Mouse (Mus musculus) spleen, adult 12 weeks (tissue): ENCODE measurements at regions not wholly inside any gene's neighbourhood (a gene's known extent, or its start where the extent isn't known, plus 50 kb on each side); places are given as distances from the start of the nearest gene placed in this dataset.

Experiments used
- DNase-seq: peaks from one replicate; pipeline ENCODE4 v3.0.0; 2022; ENCODE audit warnings: low spot score

- no peak for DNase-seq
Measured at GRCm38 (mm10) chr1:128781311-128781710, 189.2 kb upstream of the Cxcr4 start.

DNA sequence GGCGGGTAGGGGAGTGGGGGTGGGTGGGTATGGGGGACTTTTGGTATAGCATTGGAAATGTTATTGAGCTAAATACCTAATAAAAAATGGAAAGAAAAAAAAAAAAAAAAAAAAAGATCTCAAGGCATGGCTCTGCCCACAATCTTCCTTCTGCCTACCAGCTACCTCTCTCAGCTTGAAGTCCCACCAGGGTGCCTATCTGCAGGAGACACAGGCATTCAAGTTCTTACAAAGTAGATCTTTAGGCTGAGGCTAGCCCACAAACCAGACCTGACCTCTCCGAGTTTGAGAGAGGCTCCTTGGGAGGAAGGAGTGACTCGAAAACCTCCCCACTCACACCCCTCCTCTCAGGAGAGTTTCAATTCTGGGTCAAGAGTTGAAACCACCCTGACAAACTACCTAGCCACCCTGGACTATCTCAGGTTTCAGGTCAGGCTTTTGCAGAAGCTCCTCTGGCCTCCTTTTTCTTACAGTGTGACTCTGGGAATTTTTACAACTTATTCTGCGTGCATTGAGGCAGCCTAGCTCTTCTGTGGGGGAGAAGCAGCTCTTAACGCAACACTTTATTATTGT is 187.6 kb upstream of the Cxcr4 start:
- DNase-seq = no peak

DNA sequence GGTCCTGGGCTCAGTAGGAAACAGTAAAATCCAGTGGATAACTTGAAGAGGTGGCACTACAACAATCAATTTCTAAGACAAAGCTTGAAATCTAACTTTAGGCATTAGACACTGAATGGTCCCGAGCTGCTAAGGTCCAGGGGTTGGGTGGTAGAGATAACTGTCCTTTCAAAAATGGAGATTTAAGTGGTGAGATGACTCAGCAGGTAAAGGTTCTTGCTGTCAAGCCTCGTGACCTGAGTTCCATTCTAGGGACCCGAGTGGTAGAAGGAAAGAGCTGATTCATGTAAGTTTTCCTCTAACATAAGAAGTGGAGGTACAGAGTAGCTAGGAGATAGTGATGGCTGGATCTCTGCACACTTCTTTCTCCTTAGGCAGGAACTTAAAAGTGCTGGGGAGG is 180.3 kb upstream of the Cxcr4 start:
- DNase-seq = no peak

DNA sequence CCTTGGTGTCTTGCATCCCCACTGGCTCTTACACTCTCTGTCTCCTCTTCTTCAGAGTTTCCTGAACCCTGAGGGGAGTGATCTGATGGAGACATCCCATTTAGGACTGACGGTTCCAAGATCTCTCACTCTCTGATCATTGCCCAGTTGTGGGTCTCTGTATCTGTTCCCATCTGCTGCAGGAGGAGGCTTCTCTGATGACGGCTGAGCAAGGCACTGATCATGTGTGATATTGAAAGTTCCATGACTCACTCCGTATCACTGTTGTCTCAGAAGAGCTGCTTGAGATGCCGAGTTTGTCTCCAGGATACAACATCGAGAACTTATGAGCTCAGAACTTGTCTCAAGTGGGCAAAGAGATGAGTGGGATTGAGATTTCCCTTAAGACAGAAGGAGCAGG is 178.7 kb upstream of the Cxcr4 start:
- no peak for DNase-seq

DNA sequence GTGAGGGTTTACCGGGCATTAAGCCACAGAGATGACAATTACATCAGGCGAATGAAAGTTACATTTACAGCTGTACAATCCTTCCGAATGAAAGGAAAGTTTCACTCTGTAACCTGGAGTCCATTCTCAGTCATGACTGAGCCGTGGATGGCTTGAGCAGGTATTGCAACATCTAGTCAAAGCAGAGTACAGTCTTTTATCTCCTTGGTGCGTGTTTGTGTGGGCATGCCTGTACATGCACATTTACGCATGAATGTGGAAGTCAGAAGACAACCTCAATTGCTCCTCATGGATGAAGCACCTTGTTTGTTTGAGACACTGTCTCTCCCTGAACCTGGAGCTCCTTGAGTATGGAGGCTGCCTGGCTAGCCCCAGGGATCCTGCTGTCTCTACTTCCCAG is 175.9 kb upstream of the Cxcr4 start:
- no peak for DNase-seq

DNA sequence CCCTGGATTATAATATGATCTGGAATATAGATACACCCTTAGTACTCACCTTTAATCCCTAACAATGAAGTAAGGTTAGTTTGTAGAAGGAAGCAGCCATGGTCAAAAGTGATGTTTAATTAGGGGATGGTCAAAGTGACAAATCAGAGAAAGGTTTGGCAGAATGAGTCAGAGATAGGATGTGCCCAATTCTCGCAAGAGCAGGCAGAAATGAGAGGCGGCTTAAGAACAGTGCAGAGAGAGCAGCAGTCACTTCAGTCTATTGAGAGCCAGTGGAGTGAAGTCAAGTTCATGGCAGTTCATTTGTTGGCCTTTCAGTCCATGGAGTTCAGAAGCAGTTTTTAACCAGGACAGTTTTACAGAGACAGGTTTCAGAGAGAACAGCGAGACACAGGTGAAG is 175.3 kb upstream of the Cxcr4 start:
- DNase-seq = no peak

DNA sequence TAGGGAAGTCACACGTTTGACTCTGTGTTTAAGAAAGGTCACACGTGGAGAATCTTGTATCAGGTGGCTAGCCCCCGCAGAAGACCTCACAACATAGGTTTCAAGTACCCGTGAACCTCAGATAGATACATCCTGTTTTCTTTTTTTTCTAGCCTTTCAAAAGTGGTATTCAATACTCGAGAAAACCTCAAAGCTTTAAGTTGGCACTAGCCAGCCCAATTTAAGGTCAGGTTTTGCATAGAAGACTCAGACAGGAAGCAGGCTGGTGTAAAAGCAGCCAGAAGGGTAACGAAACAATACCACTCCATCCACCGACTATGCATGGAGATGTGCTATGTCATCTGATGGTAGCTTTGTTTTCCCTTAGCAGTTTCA is 174.8 kb upstream of the Cxcr4 start:
- peak; percentile 12 for DNase-seq

DNA sequence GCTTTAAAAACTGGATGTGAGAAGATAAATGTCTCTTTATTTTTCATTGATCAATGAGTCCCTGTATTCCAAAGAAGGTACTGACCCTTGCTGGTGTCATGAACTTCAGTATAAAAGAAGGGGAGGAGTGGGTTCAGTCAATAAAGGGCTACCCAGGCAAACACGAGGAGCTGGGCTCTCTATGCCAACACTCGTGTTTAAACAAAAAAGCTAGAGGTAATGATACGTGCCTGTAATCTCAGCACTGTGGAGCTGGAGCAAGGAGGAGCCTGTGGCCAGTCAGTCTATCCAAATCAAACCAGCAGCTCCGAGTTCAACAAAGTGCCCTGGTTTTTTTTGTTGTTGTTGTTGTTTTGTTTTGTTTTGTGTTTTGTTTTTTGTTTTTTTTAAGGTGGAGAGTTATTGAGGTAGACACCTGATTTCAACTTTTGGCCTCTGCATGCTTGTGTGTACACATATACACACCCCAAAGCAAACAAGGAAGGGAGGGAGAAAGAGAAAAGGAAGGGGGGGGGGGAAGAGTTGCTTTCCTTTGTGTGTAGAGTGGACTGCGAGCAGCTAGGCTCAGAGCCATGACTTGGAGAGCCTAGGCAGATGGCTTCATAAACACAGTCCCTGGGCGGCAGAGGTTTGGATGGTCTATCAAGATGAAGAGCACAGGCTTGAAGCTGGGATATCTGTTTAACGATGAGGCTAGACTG is 174.2 kb upstream of the Cxcr4 start:
- no peak for DNase-seq

DNA sequence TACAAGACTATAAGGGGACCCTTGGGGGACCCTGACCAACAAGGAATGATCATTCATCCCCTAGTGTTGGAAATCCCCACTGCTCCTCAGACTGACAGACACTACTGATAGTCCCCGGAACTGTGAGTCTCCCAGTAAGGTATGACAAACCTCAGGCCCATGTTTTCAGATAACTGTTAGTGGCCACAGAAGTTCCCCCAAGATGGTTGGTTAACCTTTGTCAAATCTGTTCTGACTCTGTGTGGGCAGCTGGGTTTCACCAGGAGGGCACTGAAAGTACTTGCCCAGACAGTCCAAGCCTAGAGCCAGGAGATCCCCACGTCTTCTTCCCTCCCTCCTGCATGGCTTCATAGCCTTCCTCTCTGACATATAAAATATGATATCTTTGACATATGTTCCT is 173.5 kb upstream of the Cxcr4 start:
- DNase-seq = no peak

- DNase-seq = no peak
Measured at GRCm38 (mm10) chr1:128765142-128765541, 173.0 kb upstream of the Cxcr4 start.

DNA sequence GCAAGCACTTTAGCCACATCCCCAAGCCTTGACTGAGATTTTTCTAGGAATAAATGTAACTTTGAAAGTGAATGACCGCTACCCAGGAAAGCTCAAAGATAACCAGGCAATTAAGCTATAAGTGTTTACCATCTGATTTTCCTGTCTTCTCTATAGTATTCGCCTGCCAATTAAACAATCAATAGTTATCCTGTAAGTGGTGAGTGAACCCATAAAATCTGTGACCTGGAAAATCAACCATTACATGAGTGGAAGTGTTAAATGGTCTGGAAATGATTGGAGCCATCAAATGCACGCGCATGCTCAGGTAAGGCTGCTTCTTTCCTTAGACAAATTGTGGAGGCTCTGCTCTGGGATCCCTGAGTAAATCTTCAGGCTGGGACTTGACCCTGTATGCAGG is 170.8 kb upstream of the Cxcr4 start:
- no peak for DNase-seq

DNA sequence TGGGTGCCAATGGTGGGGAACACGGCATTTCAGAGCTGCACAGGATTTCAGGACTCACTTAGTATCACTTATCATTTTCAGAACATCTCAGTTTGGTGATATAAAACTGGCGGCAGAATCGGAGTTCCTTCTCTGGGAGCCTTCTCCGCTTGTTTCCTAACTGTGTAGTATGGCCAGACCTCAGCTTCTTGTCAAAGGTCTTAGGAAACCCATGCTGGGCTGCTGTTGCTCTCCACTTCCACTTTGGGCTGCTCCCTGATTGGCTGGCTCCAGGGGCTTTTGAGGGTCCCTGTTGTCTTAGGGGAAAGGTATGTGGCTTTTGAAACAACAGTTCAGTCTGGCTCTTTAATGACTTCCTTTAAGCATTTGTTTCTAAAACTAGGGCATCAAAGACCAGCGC is 170.0 kb upstream of the Cxcr4 start:
- no peak for DNase-seq

GRCm38 (mm10) chr1:128758802-128759481 is 166.8 kb upstream of the Cxcr4 start:
- no peak for DNase-seq

DNA sequence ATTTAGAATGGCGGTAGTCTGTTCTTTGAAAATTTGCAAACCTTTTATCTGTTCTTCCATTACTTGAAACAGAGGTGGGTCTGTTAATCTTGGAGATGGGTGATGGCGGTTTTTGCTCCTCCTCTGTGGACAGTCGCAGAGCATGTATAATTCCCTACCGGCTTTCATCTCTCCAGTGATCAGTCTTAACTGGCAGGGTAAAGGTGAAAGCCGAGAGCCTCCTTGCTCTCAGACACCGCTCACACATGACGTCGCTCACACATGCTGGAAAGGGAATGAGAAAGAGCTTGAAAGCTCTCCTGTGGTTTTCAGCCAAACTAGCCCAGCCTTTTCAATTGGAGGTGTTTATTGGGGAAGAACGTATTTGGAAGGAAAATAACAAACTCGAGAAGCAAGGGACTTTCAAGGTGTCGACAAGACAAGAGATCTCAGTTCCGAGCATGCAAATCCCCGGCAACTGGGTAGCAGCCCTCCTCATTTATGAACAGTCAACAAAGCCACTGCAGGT is 166.3 kb upstream of the Cxcr4 start:
- DNase-seq = no peak

GRCm38 (mm10) chr1:128753427-128754012 is 161.4 kb upstream of the Cxcr4 start:
- no peak for DNase-seq

DNA sequence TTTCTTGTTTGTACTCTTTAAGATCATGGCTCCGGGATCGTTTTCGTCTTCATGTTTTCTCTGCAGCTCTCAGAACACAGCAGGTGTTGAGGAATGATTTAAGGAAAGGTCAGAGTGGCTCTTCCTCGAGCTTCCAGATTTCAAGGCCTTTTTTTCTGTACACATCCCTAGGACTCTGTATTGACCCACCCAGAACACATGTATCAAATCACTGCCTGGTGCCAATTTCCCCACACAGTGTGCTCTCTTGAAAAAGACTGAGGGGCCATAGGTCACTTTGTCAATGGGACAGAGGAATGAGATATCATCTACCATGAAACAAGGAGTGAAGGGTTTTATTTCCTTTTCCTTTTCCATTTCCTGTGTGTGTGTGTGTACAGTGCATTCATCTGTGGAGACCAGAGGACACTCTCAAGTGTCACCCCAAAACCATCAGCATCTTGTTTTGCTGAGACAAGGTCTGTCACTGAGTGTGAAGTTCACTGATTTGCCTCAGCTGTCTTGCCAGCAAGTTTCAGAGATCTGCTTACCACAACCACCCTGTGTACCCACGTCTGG is 157.4 kb upstream of the Cxcr4 start:
- DNase-seq = no peak

GRCm38 (mm10) chr1:128747196-128747790 is 155.2 kb upstream of the Cxcr4 start:
- no peak for DNase-seq

DNA sequence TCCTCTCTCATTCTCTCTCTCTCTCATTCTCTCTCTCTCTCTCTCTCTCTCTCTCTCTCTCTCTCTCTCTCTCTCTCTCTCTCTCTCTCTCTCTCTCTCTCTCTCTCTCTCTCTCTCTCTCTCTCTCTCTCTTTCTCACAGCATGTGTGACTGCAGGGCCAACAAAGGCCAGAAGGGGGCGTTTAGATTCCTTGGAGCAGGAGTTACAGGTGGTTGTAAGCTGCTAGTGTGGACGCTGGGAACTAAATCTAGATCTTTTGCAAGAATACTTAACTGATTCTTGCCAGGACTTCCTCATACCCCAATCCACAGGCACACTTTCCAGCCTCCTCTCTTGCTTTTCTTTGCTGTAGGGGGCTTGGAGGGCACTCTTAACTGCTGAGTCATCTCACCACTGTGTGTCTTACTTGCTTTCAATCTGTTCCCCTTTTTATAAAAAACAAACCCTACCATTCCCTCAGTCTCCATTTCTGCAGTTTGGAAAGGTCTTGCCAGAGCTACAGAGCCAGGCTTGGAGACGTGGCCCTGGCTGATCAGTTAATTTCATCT is 154.4 kb upstream of the Cxcr4 start:
- no peak for DNase-seq

DNA sequence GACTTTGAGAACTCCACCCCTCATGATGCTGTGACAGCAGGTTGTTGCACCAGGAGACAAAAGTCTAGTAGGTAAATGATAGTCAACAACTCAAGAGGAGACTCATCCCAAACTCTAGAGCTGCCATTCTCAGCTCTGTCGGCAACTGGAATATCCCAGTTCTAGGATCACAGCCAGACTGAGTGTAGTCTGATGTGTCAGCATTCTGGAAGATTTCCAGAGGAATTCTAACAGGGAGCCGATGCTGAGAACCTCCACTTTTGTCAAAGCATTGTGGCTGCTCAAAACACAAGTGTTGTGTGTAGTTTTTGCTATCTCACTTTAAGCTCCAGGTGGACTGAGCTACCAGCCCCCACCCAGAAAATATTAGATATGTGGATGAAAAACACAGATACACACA is 148.5 kb upstream of the Cxcr4 start:
- no peak for DNase-seq

DNA sequence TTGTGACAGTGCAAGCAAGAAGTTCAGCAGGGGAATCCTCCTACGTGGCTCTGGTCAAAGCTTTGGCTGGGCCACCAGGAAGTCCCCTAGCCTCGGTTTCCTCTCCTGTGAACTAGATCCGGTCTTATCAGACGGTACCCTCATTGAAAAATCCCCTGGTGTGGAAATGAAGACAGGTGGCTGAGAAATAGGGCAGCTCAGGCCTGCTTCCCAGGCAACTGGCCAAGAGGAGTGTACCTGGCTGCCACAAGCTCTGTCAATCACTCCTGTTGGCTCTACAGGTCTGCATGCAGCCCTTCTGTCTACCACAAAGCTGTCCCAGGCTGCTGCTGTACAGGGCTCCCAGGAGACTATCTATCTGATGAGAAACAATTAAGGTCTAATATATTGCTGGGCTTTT is 146.1 kb upstream of the Cxcr4 start:
- DNase-seq = no peak

DNA sequence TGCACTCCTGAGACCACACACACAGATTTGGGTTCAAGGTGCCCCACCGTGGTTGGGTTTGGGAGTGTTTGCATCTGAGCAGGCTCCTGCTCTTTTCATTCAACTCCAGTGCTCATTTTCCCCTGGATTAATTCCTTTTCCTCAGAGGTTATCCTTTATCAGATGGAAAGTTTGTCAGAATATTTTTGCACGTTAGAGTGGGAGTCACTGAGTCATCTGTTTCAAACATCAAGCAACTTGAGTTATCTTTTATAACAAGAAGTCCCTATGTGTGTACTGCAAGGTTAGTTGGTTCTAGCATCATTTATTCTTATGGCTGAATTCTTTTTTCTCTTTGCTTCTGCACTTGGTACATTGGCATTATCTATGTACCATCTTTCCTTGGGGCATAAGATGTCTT is 142.8 kb upstream of the Cxcr4 start:
- no peak for DNase-seq

DNA sequence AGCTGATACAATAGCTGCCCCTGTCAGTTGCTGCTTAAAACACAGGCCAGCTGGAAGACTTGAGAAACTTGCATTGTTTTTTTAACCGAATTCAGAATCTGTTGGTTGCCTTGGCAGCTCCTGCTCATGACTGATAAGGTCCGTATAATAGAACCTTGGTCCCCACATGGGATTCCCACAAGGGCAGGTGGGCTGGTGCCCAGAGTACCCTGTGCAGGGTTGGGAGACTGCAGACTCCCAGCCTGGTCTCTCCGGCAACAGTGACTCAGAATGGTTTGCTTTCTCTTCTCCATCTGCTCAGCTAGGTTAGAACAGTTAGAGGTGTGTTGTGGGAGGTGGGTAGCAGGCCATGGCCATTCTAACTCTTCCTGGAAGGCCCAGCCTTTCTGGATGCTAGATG is 139.4 kb upstream of the Cxcr4 start:
- DNase-seq = no peak
